Mouse (Mus musculus): ENCODE results near the gene Nxpe2. TPM values are rescaled to one million over a fixed set of nuclear protein-coding genes. Genes with fewer than 3 reads are reported as not detected.
A peak's percentile ranks its signal among the peaks of the same experiment; 100 is the strongest.

Gene Nxpe2
- 1 to 10 TPM; 2.1 to 2.3 TPM for total RNA-seq (2021)

- peak; percentile 39 to 51 for DNase-seq
- intact Hi-C loops (cut with DNase I): loop anchor here (1.0 kb wide), 1 partner anchor 39 kb away; no protein-coding TSS in a partner anchor
These were observed at the start of gene Nxpe2 for GRCm38 (mm10) chr9:48353148-48353698. TSS of gene Nxpe2 (minus strand) at chr9:48353454.

DNA sequence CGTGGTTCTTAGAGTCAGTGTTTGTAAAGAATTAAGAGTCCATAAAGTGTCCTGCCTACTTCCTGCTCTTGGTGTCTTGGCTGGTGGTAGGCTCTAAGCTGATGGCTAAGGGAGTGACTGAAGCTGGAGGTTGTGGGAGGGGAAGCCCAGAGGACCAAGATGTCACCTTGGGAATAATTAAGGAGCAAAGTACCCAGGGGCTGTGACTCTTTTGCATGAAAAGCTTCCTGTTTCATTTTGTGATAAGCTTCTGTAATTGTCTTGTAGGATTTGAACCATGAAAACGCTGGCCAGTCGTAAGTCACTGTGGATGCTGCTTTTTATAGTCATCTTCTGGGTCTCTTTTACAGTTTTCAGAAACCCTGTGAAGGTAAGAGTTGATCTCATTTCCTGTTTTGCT, 36.7 kb upstream of the Nxpe2 start:
- DNase-seq: no peak
- intact Hi-C loops (cut with DNase I): no loop called here

DNA sequence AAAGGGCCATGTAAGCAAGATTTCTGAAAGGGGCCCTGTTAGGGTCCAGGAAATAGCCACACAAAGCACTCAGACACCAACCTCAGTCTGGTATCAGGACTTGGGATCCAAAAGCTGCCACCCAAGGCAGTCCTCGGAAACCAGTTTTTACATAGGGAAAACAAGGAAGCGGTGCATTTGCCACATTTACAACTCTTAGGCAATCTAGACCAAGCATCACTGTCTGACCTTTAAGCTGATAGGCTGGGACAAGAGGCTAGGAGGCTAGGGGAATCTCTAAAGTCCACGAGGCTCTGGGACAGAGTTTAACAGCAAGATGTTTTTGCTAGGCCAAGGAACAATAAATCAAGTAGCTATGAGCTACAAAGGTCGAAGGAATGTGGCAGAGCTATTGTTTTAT, 35.2 kb upstream of the Nxpe2 start:
- intact Hi-C loops (cut with DNase I): no loop called here
- DNase-seq: no peak

DNA sequence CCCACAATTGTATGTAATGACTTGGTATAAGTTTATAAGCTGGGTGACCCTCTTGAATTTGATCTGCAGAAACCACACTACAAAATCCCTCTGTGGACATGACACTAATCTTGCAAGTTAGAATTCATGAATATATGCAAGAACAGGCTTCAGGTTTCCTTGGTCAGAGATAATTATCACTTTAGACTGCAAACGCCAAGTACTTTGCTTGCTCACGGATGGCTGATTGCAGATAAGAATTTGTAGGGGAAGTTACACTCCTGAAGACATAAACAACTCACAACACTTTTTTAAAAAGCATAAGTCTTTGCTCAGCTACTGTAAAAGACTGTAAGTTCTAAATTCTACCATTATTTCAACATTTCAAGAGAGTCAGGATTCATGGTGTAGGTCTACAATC, 21.1 kb upstream of the Nxpe2 start:
- no peak for DNase-seq
- intact Hi-C loops (cut with DNase I): no loop called here

DNA sequence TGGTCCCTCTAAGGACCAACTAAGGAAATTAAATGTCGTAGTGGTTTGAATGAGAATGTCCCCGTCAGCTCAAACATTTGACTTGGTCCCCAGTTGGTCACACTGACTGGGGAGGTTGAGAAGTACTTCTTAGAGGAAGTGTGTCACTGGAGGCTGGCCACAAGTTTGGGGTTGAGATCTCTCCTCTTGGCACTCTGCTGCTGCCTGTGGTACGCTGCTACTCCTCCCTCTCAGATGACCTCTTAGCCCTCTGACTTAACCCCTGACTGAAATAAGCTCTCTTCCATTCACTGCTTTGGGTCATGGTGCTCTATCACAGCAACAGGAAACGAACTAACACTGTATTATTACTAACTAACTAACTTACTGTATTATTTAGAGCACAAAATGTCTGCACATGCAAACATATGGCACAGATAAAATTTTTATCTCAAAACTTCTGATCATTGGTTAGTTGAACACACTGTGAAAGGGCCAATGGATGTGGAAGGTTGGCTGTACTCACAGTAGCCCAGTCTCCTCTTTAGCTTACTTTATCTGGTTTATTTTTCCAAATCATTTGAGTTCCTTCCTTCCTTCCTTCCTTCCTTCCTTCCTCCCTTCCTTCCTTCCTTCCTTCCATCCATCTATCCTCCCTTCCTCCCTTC, 20.1 kb upstream of the Nxpe2 start:
- intact Hi-C loops (cut with DNase I): no loop called here
- no peak for DNase-seq

GRCm38 (mm10) chr9:48362743-48363142, 9.5 kb upstream of the Nxpe2 start:
- no peak for DNase-seq
- intact Hi-C loops (cut with DNase I): no loop called here

DNA sequence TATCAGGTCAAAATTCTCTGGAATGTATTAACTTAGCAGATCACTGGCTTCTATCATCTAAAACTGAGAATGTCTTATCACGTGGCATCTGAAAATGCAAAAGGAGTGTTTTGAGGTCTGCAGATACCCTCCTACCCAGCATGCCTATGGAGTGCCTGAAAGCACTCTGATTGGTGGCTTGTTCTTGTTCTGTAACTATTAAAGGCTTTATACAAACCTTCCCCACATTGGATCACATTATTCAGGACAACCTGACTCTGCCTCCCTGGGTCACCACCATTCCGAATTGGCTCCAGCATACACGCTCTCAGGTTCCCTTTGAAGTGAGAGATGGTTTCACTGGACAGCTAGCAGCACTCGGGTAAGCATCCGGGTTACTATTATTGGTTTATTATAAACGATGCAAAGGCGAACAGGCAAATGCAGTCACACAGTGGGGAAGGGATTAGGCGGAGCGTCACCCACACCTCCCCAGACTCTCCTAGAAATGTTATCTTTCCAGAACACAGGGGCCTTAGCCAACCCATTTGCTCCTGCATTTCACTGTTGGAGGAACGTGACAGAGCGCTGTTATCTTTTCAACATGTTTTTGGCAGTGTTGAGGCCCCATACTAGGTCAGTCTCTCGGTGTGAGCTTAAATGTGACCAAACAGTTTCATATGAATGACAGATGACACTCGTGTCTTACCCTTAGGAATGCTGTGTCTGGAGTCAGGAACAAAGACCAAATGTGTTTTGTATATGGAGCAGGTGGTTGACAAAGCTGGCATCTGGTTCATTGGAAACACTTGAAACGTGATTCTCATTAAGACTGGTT, 8.8 kb upstream of the Nxpe2 start:
- intact Hi-C loops (cut with DNase I): no loop called here
- no peak for DNase-seq

GRCm38 (mm10) chr9:48360826-48361225, 7.6 kb upstream of the Nxpe2 start:
- DNase-seq: no peak
- intact Hi-C loops (cut with DNase I): no loop called here

- intact Hi-C loops (cut with DNase I): no loop called here
These were observed 3.8 kb upstream of the Nxpe2 start for GRCm38 (mm10) chr9:48357097-48357496.

DNA sequence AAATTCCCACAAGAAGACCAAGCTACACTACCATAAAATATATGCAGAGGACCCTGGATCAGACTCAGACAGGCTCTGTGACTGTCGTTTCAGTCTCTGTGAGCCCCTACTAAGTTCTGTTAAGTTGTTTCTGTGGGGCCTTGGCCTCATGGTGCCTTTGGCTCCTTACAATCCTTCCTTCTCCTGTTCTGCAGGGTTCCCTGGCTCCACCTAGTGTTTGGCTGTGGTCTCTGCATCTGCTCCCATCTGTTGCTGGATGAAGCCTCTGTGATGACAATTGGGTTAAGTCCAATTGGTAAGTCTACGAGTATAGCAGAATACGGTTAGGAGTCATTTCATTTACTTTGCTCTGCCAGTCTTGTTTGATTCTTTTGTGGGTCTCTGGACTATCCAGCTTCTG, 1.5 kb upstream of the Nxpe2 start:
- intact Hi-C loops (cut with DNase I): loop anchor here (1.0 kb wide), 2 partner anchors 51 to 88 kb away; no protein-coding TSS in a partner anchor
- DNase-seq: peak; percentile 88 to 92

More at GRCm38 (mm10) chr9:48357097-48357496, 3.8 kb upstream of the Nxpe2 start:
- DNase-seq: no peak

DNA sequence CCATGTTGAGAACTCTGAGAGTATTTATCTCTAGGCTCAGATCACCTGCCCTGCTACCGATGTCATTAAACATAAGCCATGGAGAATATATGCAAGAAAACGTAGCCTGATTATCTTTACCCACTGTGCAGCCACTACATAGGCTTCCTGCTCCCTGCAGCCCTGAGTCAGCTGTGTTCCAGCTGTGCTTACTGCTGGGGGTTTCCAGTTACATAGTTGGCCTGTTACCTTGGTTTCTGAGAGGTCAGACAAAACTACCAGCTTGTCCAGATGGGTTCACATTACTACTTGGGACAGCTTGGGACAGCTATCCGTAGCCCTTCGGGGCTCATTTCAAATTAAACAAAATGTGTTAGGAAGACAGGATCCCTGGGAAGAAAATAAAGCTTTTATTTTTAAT, 868 bp upstream of the Nxpe2 start:
- intact Hi-C loops (cut with DNase I): loop anchor here (1.0 kb wide), 1 partner anchor 51 kb away; no protein-coding TSS in a partner anchor

DNA sequence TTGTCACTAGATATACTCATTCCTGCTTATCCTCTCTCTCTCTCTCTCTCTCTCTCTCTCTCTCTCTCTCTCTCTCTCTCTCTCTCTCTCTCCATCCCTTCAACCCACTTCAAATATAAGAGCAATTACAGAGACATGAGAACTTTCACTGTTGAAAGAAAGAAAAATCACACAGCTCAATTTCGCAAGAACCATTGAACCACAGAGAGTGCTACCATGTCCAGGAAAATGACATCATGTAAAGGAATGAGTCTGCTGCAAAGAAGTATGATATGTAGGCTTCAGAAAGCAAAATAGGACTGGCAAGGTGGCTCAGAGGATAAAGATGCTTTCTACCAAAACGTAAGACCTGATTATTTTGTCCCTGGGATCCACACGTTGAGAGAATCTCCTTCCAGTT, 7.4 kb downstream of the Nxpe2 start:
- intact Hi-C loops (cut with DNase I): no loop called here
- no peak for DNase-seq

More for the DNA sequence above, 868 bp upstream of the Nxpe2 start:
- peak; percentile 16 to 25 for DNase-seq

GRCm38 (mm10) chr9:48345456-48345855, 7.8 kb downstream of the Nxpe2 start:
- intact Hi-C loops (cut with DNase I): no loop called here
- DNase-seq: no peak

DNA sequence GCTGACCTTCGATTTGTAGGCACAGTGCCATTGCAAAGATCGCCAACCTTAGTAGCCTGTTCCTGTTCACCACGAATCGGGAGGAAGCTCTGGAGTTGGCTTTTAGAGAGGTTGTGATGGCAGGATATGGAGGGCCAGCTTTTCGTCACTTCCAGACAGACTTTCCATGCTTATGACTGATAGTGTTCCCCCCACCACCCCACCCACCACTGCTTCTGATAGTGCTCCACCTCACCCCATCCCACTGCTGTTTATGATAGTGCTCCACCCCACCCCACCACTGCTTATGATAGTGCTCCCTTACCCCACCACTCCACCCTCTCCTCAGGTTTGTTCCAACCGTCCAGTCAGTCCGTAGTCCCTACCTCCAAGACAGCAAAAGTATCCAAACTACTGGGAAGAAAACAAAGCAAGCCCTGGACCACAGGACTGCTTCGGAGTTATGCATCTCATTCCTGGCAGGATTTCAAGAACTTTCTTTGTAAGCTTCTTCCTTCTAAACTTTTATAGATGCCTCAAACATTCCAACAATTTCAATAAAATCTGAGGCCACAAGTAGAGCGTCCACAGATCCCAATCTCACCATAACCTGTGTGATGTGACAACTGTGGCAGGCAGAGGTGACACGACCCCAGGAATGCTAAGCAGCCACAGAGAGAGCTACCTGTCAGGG, 12.4 kb downstream of the Nxpe2 start:
- intact Hi-C loops (cut with DNase I): no loop called here

GRCm38 (mm10) chr9:48339563-48339962, 13.7 kb downstream of the Nxpe2 start:
- peak in 1 of 2 experiments; percentile 17 for DNase-seq
- intact Hi-C loops (cut with DNase I): no loop called here

More for the DNA sequence above, 12.4 kb downstream of the Nxpe2 start:
- no peak for DNase-seq

GRCm38 (mm10) chr9:48338783-48339455, 14.3 kb downstream of the Nxpe2 start:
- intact Hi-C loops (cut with DNase I): no loop called here
- no peak for DNase-seq

- no peak for DNase-seq
- intact Hi-C loops (cut with DNase I): no loop called here
These were observed 23.7 kb downstream of the Nxpe2 start for GRCm38 (mm10) chr9:48329597-48329996.

- intact Hi-C loops (cut with DNase I): no loop called here
- peak; percentile 22 to 30 for DNase-seq
These were observed 26.9 kb downstream of the Nxpe2 start for GRCm38 (mm10) chr9:48326338-48326737.

GRCm38 (mm10) chr9:48315825-48316224, 37.4 kb downstream of the Nxpe2 start:
- DNase-seq: no peak
- intact Hi-C loops (cut with DNase I): no loop called here

- DNase-seq: peak; percentile 45 to 55
- intact Hi-C loops (cut with DNase I): loop anchor here (1.0 kb wide), 1 partner anchor 39 kb away; the partner anchor contains the start of gene Nxpe2
These were observed 39.1 kb downstream of the Nxpe2 start for GRCm38 (mm10) chr9:48314194-48314593.

All from heart, postnatal 10 days (tissue).